23 mouse cellular contexts compared by ENCODE assay signal in the genomic region with DNA sequence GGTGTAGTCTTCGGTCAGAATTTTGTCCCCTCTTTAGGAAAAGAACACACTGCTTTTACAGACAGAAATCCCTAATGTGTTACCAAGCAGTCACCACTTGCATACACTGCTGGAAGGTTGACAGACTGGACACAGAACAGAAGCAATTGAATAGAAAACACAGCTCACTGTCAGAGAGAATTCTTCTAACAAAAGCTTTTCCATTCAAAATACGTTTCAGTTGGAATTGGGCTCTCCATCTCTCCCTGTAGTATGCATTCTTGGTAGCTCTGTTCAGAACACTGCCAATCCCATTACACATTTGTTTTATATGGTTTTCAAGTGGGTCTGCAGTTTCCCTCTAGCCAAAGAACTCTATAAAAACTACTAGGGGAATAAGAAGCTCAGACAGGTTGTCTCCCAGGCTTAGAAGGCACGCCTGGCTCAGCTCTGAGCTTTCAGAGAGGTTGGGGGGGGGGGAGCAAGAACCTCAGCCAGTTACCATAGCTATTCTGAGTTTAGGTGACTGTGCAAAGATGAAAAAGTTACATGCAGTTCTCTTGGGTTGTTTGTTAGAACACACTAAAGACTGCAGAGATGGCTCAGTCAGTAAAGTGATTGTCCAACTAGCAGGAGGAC. TPM values are rescaled to one million over a fixed set of nuclear protein-coding genes. Genes with fewer than 3 reads are reported as not detected.
DNase-seq lines count a peak whose midpoint lies in the region; ATAC-seq lines count a peak whose summit lies in the region.
"Had no signal": no experiment of that assay in that cellular context is flagged by ENCODE, and none has a peak within 500 bp of the region (broad histone marks: within the 10 kb centered on the region; RNA-seq: fewer than 3 reads in every experiment).

No protein-coding gene starts in this region.

- peak overlapping the region; percentile 53; the same call in 1 of the 2 replicates for H3K27ac ChIP-seq in forebrain, embryonic 12.5 days
- H3K27ac ChIP-seq in forebrain, embryonic 11.5 days (ENCODE audit: low read depth, low read length): no peak overlapping the region
- H3K27ac ChIP-seq in heart, embryonic 15.5 days: peak overlapping the region; percentile 37
- peak overlapping the region; percentile 29; the same call in 1 of the 2 replicates for H3K27ac ChIP-seq in midbrain, embryonic 10.5 days (replicated peaks)
- H3K27ac ChIP-seq in midbrain, embryonic 14.5 days (replicated peaks; ENCODE audit: low read depth, low read length): no peak overlapping the region
- H3K27ac ChIP-seq: hindbrain, embryonic 13.5 days; intestine, embryonic 15.5 days; limb, embryonic 12.5 days; liver, embryonic 15.5 days; midbrain, embryonic 13.5 days; neural tube, embryonic 13.5 days had no signal

- no peak overlapping the region for H3K4me2 ChIP-seq in forebrain, embryonic 12.5 days
- H3K4me2 ChIP-seq in forebrain, embryonic 11.5 days (ENCODE audit: low read depth, low read length, severe bottlenecking): no peak overlapping the region
- H3K4me2 ChIP-seq in heart, embryonic 15.5 days: no peak overlapping the region
- H3K4me2 ChIP-seq in midbrain, embryonic 14.5 days (ENCODE audit: low read length): no peak overlapping the region
- H3K4me2 ChIP-seq: heart, embryonic 12.5 days; hindbrain, embryonic 13.5 days; intestine, embryonic 15.5 days; limb, embryonic 12.5 days; liver, embryonic 15.5 days; midbrain, embryonic 13.5 days; neural tube, embryonic 13.5 days had no signal

- intact Hi-C loops in heart, postnatal 25 days (cut with DNase I): loop anchor here (10.0 kb wide), 1 partner anchor 118 kb away; no protein-coding TSS in a partner anchor

- no peaks in the 10 kb centered on the region for H3K27me3 ChIP-seq in forebrain, embryonic 12.5 days
- no peaks in the 10 kb centered on the region for H3K27me3 ChIP-seq in forebrain, embryonic 11.5 days (ENCODE audit: control insufficient read depth, insufficient read depth, low read length)
- no peaks in the 10 kb centered on the region for H3K27me3 ChIP-seq in heart, embryonic 15.5 days
- no peaks in the 10 kb centered on the region for H3K27me3 ChIP-seq in midbrain, embryonic 10.5 days (ENCODE audit: low read depth, poor library complexity, severe bottlenecking)
- H3K27me3 ChIP-seq in midbrain, embryonic 14.5 days (ENCODE audit: control insufficient read depth, insufficient read depth, low read length): no peaks in the 10 kb centered on the region
- H3K27me3 ChIP-seq: heart, embryonic 12.5 days; hindbrain, embryonic 13.5 days; intestine, embryonic 15.5 days; limb, embryonic 12.5 days; liver, embryonic 15.5 days; midbrain, embryonic 13.5 days; neural tube, embryonic 13.5 days had no signal

- no peaks in the 10 kb centered on the region for H3K9me3 ChIP-seq in forebrain, embryonic 12.5 days
- no peaks in the 10 kb centered on the region for H3K9me3 ChIP-seq in forebrain, embryonic 11.5 days (ENCODE audit: control insufficient read depth, low read length)
- H3K9me3 ChIP-seq in heart, embryonic 15.5 days (replicated peaks): no peaks in the 10 kb centered on the region
- H3K9me3 ChIP-seq in midbrain, embryonic 10.5 days (replicated peaks): no peaks in the 10 kb centered on the region
- H3K9me3 ChIP-seq in midbrain, embryonic 14.5 days (ENCODE audit: control insufficient read depth, low read length): no peaks in the 10 kb centered on the region
- H3K9me3 ChIP-seq: heart, embryonic 12.5 days; hindbrain, embryonic 13.5 days; intestine, embryonic 15.5 days; limb, embryonic 12.5 days; liver, embryonic 15.5 days; midbrain, embryonic 13.5 days; neural tube, embryonic 13.5 days had no signal

- no peak overlapping the region for H3K4me3 ChIP-seq in forebrain, embryonic 12.5 days (replicated peaks)
- no peak overlapping the region for H3K4me3 ChIP-seq in forebrain, embryonic 11.5 days (ENCODE audit: low read depth, low read length)
- H3K4me3 ChIP-seq in heart, embryonic 15.5 days: no peak overlapping the region
- no peak overlapping the region for H3K4me3 ChIP-seq in midbrain, embryonic 10.5 days
- H3K4me3 ChIP-seq in midbrain, embryonic 14.5 days (replicated peaks; ENCODE audit: low read depth, low read length): no peak overlapping the region
- H3K4me3 ChIP-seq: heart, embryonic 12.5 days; hindbrain, embryonic 13.5 days; intestine, embryonic 15.5 days; limb, embryonic 12.5 days; liver, embryonic 15.5 days; midbrain, embryonic 13.5 days; neural tube, embryonic 13.5 days had no signal

- H3K4me1 ChIP-seq in forebrain, embryonic 12.5 days: peaks cover 8% of the 10 kb centered on the region
- H3K4me1 ChIP-seq in forebrain, embryonic 11.5 days (replicated peaks; ENCODE audit: control insufficient read depth, insufficient read depth, low read length): no peaks in the 10 kb centered on the region
- H3K4me1 ChIP-seq in heart, embryonic 15.5 days (replicated peaks): peaks cover 9% of the 10 kb centered on the region
- peaks cover 5% of the 10 kb centered on the region; the same call in 1 of the 2 replicates for H3K4me1 ChIP-seq in midbrain, embryonic 10.5 days
- no peaks in the 10 kb centered on the region for H3K4me1 ChIP-seq in midbrain, embryonic 14.5 days (ENCODE audit: control insufficient read depth, insufficient read depth, low read length)
- H3K4me1 ChIP-seq: hindbrain, embryonic 13.5 days; intestine, embryonic 15.5 days; liver, embryonic 15.5 days had no signal

- no peak for DNase-seq in forebrain, embryonic 11.5 days (ENCODE audit: low spot score)
- no peak for DNase-seq in heart, postnatal 25 days (ENCODE audit: low spot score)
- DNase-seq in midbrain, embryonic 10.5 days (ENCODE audit: low spot score): no peak
- DNase-seq in midbrain, embryonic 14.5 days: no peak
- DNase-seq in lung, adult 18-20 months: no peak
- no peak for DNase-seq in layer of hippocampus, adult 18-20 months (ENCODE audit: low spot score in 2 of 2)
- DNase-seq: adrenal gland, postnatal 25 days; cerebellum, adult 18-20 months; cerebellum, postnatal 25 days; embryo, embryonic 11 days; kidney, postnatal 36 days; lung, postnatal 10 days; thymus, postnatal 4 days had no signal

- no peak overlapping the region for H3K9ac ChIP-seq in forebrain, embryonic 12.5 days
- no peak overlapping the region for H3K9ac ChIP-seq in forebrain, embryonic 11.5 days (ENCODE audit: low read length)
- H3K9ac ChIP-seq in heart, embryonic 15.5 days: no peak overlapping the region
- H3K9ac ChIP-seq in midbrain, embryonic 14.5 days (replicated peaks; ENCODE audit: low read length): no peak overlapping the region
- H3K9ac ChIP-seq: heart, embryonic 12.5 days; hindbrain, embryonic 13.5 days; intestine, embryonic 15.5 days; limb, embryonic 12.5 days; liver, embryonic 15.5 days; midbrain, embryonic 13.5 days; neural tube, embryonic 13.5 days had no signal

- 44% methylated on average over 3 of the region's 3 CpGs for WGBS in forebrain, embryonic 12.5 days
- WGBS in forebrain, embryonic 11.5 days: 68% methylated on average over 3 of the region's 3 CpGs
- WGBS in heart, embryonic 15.5 days: 54% methylated on average over 3 of the region's 3 CpGs
- WGBS in midbrain, embryonic 10.5 days: 69% methylated on average over 3 of the region's 3 CpGs
- WGBS in midbrain, embryonic 14.5 days: 44% methylated on average over 3 of the region's 3 CpGs

- no peak for ATAC-seq in forebrain, embryonic 12.5 days (ENCODE audit: low FRiP score)
- ATAC-seq in forebrain, embryonic 11.5 days (replicated peaks; ENCODE audit: low FRiP score): no peak
- no peak for ATAC-seq in heart, embryonic 15.5 days (replicated peaks; ENCODE audit: insufficient number of reproducible peaks, insufficient read depth, low FRiP score, low read depth)
- ATAC-seq in midbrain, embryonic 14.5 days (ENCODE audit: low FRiP score, low TSS enrichment): no peak
- ATAC-seq: intestine, embryonic 15.5 days; midbrain, embryonic 13.5 days had no signal

- H3K36me3 ChIP-seq in forebrain, embryonic 12.5 days (replicated peaks): no peaks in the 10 kb centered on the region
- no peaks in the 10 kb centered on the region for H3K36me3 ChIP-seq in forebrain, embryonic 11.5 days (ENCODE audit: control insufficient read depth, insufficient read depth, low read length)
- no peaks in the 10 kb centered on the region for H3K36me3 ChIP-seq in heart, embryonic 15.5 days
- no peaks in the 10 kb centered on the region for H3K36me3 ChIP-seq in midbrain, embryonic 10.5 days
- no peaks in the 10 kb centered on the region for H3K36me3 ChIP-seq in midbrain, embryonic 14.5 days (ENCODE audit: control insufficient read depth, insufficient read depth, low read length)
- H3K36me3 ChIP-seq: G1E; heart, embryonic 12.5 days; hindbrain, embryonic 13.5 days; intestine, embryonic 15.5 days; limb, embryonic 12.5 days; liver, embryonic 15.5 days; midbrain, embryonic 13.5 days; neural tube, embryonic 13.5 days had no signal

RNA-seq across cellular contexts. Expression of a gene that starts 23.5 kb away (rescaled TPM):
- 24.5 and 28.3 TPM in 2 replicates for polyA plus RNA-seq in forebrain, embryonic 12.5 days (2016; fragmentation: Nextera tagmentation; extraction: Ambion mirVana)
- polyA plus RNA-seq in forebrain, embryonic 11.5 days (2014; fragmentation: Nextera tagmentation; extraction: Ambion mirVana): 13.5 and 16.6 TPM in 2 replicates
- 7.5 and 8.8 TPM in 2 replicates for polyA plus RNA-seq in heart, embryonic 15.5 days (2015; fragmentation: Nextera tagmentation; extraction: Ambion mirVana)
- total RNA-seq in heart, postnatal 25 days (2021): 10 to 100 TPM in 1 of 2 experiments, 1 to 10 TPM in 1; 8.5 to 12.7 TPM
- polyA plus RNA-seq in midbrain, embryonic 10.5 days (2016; fragmentation: Nextera tagmentation; extraction: Ambion mirVana): 28.0 and 35.6 TPM in 2 replicates
- polyA plus RNA-seq in midbrain, embryonic 14.5 days (2014; fragmentation: Nextera tagmentation; extraction: Ambion mirVana): 11.7 and 14.6 TPM in 2 replicates
- total RNA-seq in layer of hippocampus, adult 18-20 months (2021): 1 to 10 TPM; 5.6 to 9.4 TPM

Comparison
In these comparisons a context has a peak if more than half of its experiments do, and no peak if none do; other contexts are left out.
1. H3K27ac ChIP-seq: peak in forebrain, embryonic 12.5 days (single experiment), heart, embryonic 15.5 days (single experiment) and midbrain, embryonic 10.5 days (single experiment); none in forebrain, embryonic 11.5 days (single experiment) and midbrain, embryonic 14.5 days (single experiment).